Mouse (Mus musculus): ENCODE data around the gene Kcnk4. TPM values are rescaled to one million over a fixed set of nuclear protein-coding genes. Genes with fewer than 3 reads are reported as not detected.
A peak's percentile ranks its signal among the peaks of the same experiment; 100 is the strongest.

The Kcnk4 gene
- polyA plus RNA-seq, 1 experiment, result not detected

DNA sequence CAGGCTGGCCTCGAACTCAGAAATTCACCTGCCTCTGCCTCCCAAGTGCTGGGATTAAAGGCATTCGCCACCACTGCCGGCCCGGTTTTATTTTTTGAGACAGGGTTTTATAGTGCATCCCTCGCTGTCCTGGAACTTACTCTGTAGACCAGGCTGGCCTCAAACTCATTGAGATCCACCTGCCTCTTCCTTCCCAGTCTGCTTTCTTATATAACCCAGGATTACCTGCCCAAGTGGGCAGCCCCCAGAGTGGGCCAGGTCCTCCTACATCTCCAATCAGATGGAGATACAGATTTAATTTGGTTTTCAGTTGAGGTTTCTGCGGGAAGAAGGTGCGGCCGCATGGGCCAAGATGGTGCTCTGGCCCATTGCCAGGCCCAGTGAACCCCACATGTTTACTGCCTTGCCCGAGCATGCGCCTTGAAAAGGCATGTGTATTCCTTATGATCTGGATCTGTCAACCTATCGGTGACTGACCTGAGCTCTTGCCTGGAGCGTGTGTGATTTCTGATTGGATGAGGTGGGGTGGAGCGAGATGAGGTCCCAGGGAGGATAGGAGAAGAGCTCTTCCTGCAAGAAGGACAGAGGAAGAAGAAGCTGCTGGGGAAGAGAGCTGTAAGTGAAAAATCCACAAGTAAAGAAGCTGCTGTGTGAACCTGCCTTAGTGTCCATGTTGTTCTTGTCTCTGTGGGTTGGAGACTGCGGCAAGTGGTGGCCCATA lies 40.4 kb downstream of the Kcnk4 start:
- Histone ChIP-seq H3K36me3 (ENCODE audit: control insufficient read depth, insufficient read depth, low read length) (peaks cover 11% of the 10 kb centered on the region), H3K27me3 (ENCODE audit: control insufficient read depth, insufficient read depth, low read length) (no peaks in the 10 kb centered on the region), H3K4me1 (ENCODE audit: control insufficient read depth, insufficient read depth, insufficient read length, low read length) (peaks cover 12% of the 10 kb centered on the region; the same call in 1 of the 2 replicates), H3K4me3 (ENCODE audit: low read depth, low read length) (peak overlapping the region; percentile 50; the same call in 1 of the 2 replicates), H3K27ac (ENCODE audit: insufficient read depth, low read depth, low read length) (peak overlapping the region; percentile 83)
- 71% methylated on average over 14 of the region's 14 CpGs for WGBS
- TF ChIP-seq CTCF (IDR thresholded peaks at IDR 0.05; ENCODE audit: extremely low read depth, insufficient read length, insufficient replicate concordance, low read depth, low read length) (no peak), POLR2A (IDR thresholded peaks at IDR 0.05; ENCODE audit: low read depth, low read length) (peak; percentile 35; the same call in 1 of the 2 replicates)

DNA sequence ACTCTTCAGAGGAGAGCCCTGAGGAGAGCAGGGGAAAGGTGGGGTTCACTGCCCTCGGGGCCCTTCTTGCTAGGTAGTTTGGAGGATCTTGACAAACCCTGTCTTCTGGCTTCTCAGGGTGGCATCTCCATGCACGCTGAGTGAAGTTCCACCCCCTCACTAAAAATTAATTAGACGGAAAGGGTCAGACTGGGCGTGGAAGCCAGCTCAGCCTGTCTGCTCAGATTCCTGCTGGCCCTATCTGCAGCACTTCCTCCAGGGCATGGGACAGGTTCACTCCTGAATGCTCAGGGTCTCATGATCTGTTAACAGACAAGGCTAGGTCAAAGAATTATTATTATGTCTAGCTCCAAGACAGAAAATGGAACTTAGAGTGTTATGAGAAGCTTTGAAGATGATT lies 41.8 kb downstream of the Kcnk4 start:
- peaks cover 10% of the 10 kb centered on the region; the same call in 1 of the 2 replicates for H3K4me1 ChIP-seq (ENCODE audit: control insufficient read depth, insufficient read depth, insufficient read length, low read length)
- H3K27ac ChIP-seq (ENCODE audit: insufficient read depth, low read depth, low read length), result no peak overlapping the region
- peaks cover 6% of the 10 kb centered on the region for H3K36me3 ChIP-seq (ENCODE audit: control insufficient read depth, insufficient read depth, low read length)
- no peaks in the 10 kb centered on the region for H3K27me3 ChIP-seq (ENCODE audit: control insufficient read depth, insufficient read depth, low read length)
- H3K4me3 ChIP-seq (ENCODE audit: low read depth, low read length), result no peak overlapping the region
- WGBS, result 16% methylated on average over 4 of the region's 4 CpGs
- peak; percentile 23; the same call in 1 of the 2 replicates for TF ChIP-seq POLR2A (IDR thresholded peaks at IDR 0.05; ENCODE audit: low read depth, low read length)
- no peak for TF ChIP-seq CTCF (IDR thresholded peaks at IDR 0.05; ENCODE audit: extremely low read depth, insufficient read length, insufficient replicate concordance, low read depth, low read length)

DNA sequence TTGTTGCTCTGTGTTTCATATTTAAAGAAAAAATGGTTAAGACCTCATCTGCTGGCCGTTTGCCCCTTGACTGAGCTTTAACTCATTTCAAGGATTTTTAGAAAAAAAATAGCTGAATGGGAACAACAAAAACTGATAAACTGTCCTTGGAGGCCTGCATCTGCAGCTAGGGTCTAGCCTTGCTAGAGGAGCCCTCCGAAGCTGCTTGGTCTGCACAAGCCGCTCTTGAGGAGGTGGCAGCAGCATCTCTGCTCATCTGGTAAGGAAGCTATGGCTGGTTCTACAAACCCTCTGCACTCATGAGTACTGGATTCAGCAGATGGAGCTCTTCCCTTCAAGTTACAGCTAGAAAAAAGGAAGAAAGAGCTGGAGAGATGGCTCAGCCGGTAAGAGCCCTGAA lies 56.4 kb downstream of the Kcnk4 start:
- Histone ChIP-seq H3K4me3 (ENCODE audit: low read depth, low read length) (no peak overlapping the region), H3K4me1 (ENCODE audit: control insufficient read depth, insufficient read depth, insufficient read length, low read length) (peaks cover 3% of the 10 kb centered on the region; the same call in 1 of the 2 replicates), H3K27me3 (ENCODE audit: control insufficient read depth, insufficient read depth, low read length) (no peaks in the 10 kb centered on the region), H3K27ac (ENCODE audit: insufficient read depth, low read depth, low read length) (no peak overlapping the region), H3K36me3 (ENCODE audit: control insufficient read depth, insufficient read depth, low read length) (no peaks in the 10 kb centered on the region)
- 80% methylated on average over 4 of the region's 4 CpGs for WGBS
- TF ChIP-seq POLR2A (IDR thresholded peaks at IDR 0.05; ENCODE audit: low read depth, low read length) (no peak), CTCF (IDR thresholded peaks at IDR 0.05; ENCODE audit: extremely low read depth, insufficient read length, insufficient replicate concordance, low read depth, low read length) (peak; percentile 22; the same call in 1 of the 2 replicates)

GRCm38 (mm10) chr19:6876799-6877198 lies 57.5 kb downstream of the Kcnk4 start:
- Histone ChIP-seq H3K27ac (ENCODE audit: insufficient read depth, low read depth, low read length) (no peak overlapping the region), H3K4me3 (ENCODE audit: low read depth, low read length) (no peak overlapping the region), H3K36me3 (ENCODE audit: control insufficient read depth, insufficient read depth, low read length) (no peaks in the 10 kb centered on the region), H3K27me3 (ENCODE audit: control insufficient read depth, insufficient read depth, low read length) (no peaks in the 10 kb centered on the region), H3K4me1 (ENCODE audit: control insufficient read depth, insufficient read depth, insufficient read length, low read length) (peaks cover 11% of the 10 kb centered on the region; the same call in 1 of the 2 replicates)
- TF ChIP-seq POLR2A (IDR thresholded peaks at IDR 0.05; ENCODE audit: low read depth, low read length) (no peak), CTCF (IDR thresholded peaks at IDR 0.05; ENCODE audit: extremely low read depth, insufficient read length, insufficient replicate concordance, low read depth, low read length) (no peak)

GRCm38 (mm10) chr19:6875834-6876233 lies 58.5 kb downstream of the Kcnk4 start:
- WGBS, result 77% methylated on average over 6 of the region's 6 CpGs
- H3K27me3 ChIP-seq (ENCODE audit: control insufficient read depth, insufficient read depth, low read length), result no peaks in the 10 kb centered on the region
- H3K36me3 ChIP-seq (ENCODE audit: control insufficient read depth, insufficient read depth, low read length), result no peaks in the 10 kb centered on the region
- H3K27ac ChIP-seq (ENCODE audit: insufficient read depth, low read depth, low read length), result no peak overlapping the region
- H3K4me3 ChIP-seq (ENCODE audit: low read depth, low read length), result no peak overlapping the region
- peaks cover 18% of the 10 kb centered on the region; the same call in 1 of the 2 replicates for H3K4me1 ChIP-seq (ENCODE audit: control insufficient read depth, insufficient read depth, insufficient read length, low read length)
- no peak for TF ChIP-seq POLR2A (IDR thresholded peaks at IDR 0.05; ENCODE audit: low read depth, low read length)
- TF ChIP-seq CTCF (IDR thresholded peaks at IDR 0.05; ENCODE audit: extremely low read depth, insufficient read length, insufficient replicate concordance, low read depth, low read length), result no peak

GRCm38 (mm10) chr19:6874257-6874656 lies 60.1 kb downstream of the Kcnk4 start:
- no peak for TF ChIP-seq POLR2A (IDR thresholded peaks at IDR 0.05; ENCODE audit: low read depth, low read length)
- TF ChIP-seq CTCF (IDR thresholded peaks at IDR 0.05; ENCODE audit: extremely low read depth, insufficient read length, insufficient replicate concordance, low read depth, low read length), result no peak
- Histone ChIP-seq H3K4me3 (ENCODE audit: low read depth, low read length) (no peak overlapping the region), H3K4me1 (ENCODE audit: control insufficient read depth, insufficient read depth, insufficient read length, low read length) (peaks cover 18% of the 10 kb centered on the region; the same call in 1 of the 2 replicates), H3K27me3 (ENCODE audit: control insufficient read depth, insufficient read depth, low read length) (no peaks in the 10 kb centered on the region), H3K27ac (ENCODE audit: insufficient read depth, low read depth, low read length) (no peak overlapping the region; the same call in 1 of the 2 replicates), H3K36me3 (ENCODE audit: control insufficient read depth, insufficient read depth, low read length) (no peaks in the 10 kb centered on the region)
- WGBS, result 43% methylated on average over 1 of the region's 1 CpGs

Other genes with a start within 250 kb of the Kcnk4 start
- gene Rps6ka4, start 93.9 kb downstream of the Kcnk4 start, polyA plus RNA-seq (2012; rRNA removed), result 32.5 and 55.4 TPM in 2 replicates
- gene Ccdc88b, start 76.3 kb downstream of the Kcnk4 start, polyA plus RNA-seq (2012; rRNA removed), result 17.9 and 34.6 TPM in 2 replicates
- gene Trmt112, start 24.8 kb downstream of the Kcnk4 start, polyA plus RNA-seq (2012; rRNA removed), result 29.0 and 52.3 TPM in 2 replicates
- gene Prdx5, start 24.4 kb downstream of the Kcnk4 start, polyA plus RNA-seq (2012; rRNA removed), result 94.6 and 180 TPM in 2 replicates
- gene Esrra, start 12.7 kb downstream of the Kcnk4 start, polyA plus RNA-seq (2012; rRNA removed), result 168 and 346 TPM in 2 replicates
- not detected in 2 replicates for gene Catsperz, start 9.1 kb downstream of the Kcnk4 start, polyA plus RNA-seq (2012; rRNA removed)
- gene Bad, start 7.3 kb upstream of the Kcnk4 start, polyA plus RNA-seq (2012; rRNA removed), result 83.3 and 127 TPM in 2 replicates
- 77.5 and 97.8 TPM in 2 replicates for gene Gpr137, start 8.0 kb upstream of the Kcnk4 start, polyA plus RNA-seq (2012; rRNA removed)
- gene Ppp1r14b, start 40.5 kb upstream of the Kcnk4 start, polyA plus RNA-seq (2012; rRNA removed), result 44.2 and 100 TPM in 2 replicates
- 200 and 595 TPM in 2 replicates for gene Plcb3, start 42.0 kb upstream of the Kcnk4 start, polyA plus RNA-seq (2012; rRNA removed)
- 23.0 and 47.9 TPM in 2 replicates for gene Fkbp2, start 46.0 kb upstream of the Kcnk4 start, polyA plus RNA-seq (2012; rRNA removed)
- gene Vegfb, start 53.1 kb upstream of the Kcnk4 start, polyA plus RNA-seq (2012; rRNA removed), result 19.8 and 20.4 TPM in 2 replicates
- gene Dnajc4, start 58.1 kb upstream of the Kcnk4 start, polyA plus RNA-seq (2012; rRNA removed), result 34.1 and 53.4 TPM in 2 replicates
- 41.2 and 53.8 TPM in 2 replicates for gene Nudt22, start 61.6 kb upstream of the Kcnk4 start, polyA plus RNA-seq (2012; rRNA removed)
- gene Trpt1, start 61.6 kb upstream of the Kcnk4 start, polyA plus RNA-seq (2012; rRNA removed), result 5.2 and 7.7 TPM in 2 replicates
- gene Fermt3, start 85.0 kb upstream of the Kcnk4 start, polyA plus RNA-seq (2012; rRNA removed), result 10.2 and 18.6 TPM in 2 replicates
- gene Stip1, start 105.5 kb upstream of the Kcnk4 start, polyA plus RNA-seq (2012; rRNA removed), result 15.2 and 21.4 TPM in 2 replicates
- 30.1 and 37.2 TPM in 2 replicates for gene Macrod1, start 122.3 kb upstream of the Kcnk4 start, polyA plus RNA-seq (2012; rRNA removed)
- gene Flrt1, start 171.2 kb upstream of the Kcnk4 start, polyA plus RNA-seq (2012; rRNA removed), result 0.06 and 0.22 TPM in 2 replicates